7 mouse cellular contexts compared by ENCODE assay signal in genomic region chr7:98503951-98504647, GRCm38 (mm10). TPM values are rescaled to one million over a fixed set of nuclear protein-coding genes. Genes with fewer than 3 reads are reported as not detected.
DNase-seq lines count a peak whose midpoint lies in the region; ATAC-seq and TF ChIP-seq lines count a peak whose summit lies in the region.

No protein-coding gene starts in this region.

- H3K27ac ChIP-seq in lung, postnatal 0 days (ENCODE audit: low read length): 0 out of 2 replicates have a peak overlapping the region, but pooled peaks have one; percentile 32
- peak overlapping the region; percentile 81 for H3K27ac ChIP-seq in gastrocnemius, adult 2 months
- no peak overlapping the region; the same call in 1 of the 2 replicates for H3K27ac ChIP-seq in hindbrain, embryonic 16.5 days (ENCODE audit: low read depth, low read length)
- 0 out of 2 replicates have a peak overlapping the region, but pooled peaks have one; percentile 33 for H3K27ac ChIP-seq in neural tube, embryonic 13.5 days (replicated peaks)

- no peak overlapping the region for H3K4me3 ChIP-seq in lung, postnatal 0 days (ENCODE audit: low read depth, low read length)
- no peak overlapping the region for H3K4me3 ChIP-seq in gastrocnemius, adult 2 months
- no peak overlapping the region for H3K4me3 ChIP-seq in hindbrain, embryonic 16.5 days (ENCODE audit: low read length)
- H3K4me3 ChIP-seq in neural tube, embryonic 13.5 days: no peak overlapping the region

- H3K9me3 ChIP-seq in lung, postnatal 0 days (ENCODE audit: low read length): no peaks in the 10 kb centered on the region
- H3K9me3 ChIP-seq in hindbrain, embryonic 16.5 days (ENCODE audit: control insufficient read depth, low read length): no peaks in the 10 kb centered on the region
- no peaks in the 10 kb centered on the region for H3K9me3 ChIP-seq in neural tube, embryonic 13.5 days

- peak; percentile 83 for ATAC-seq in lung, postnatal 0 days
- ATAC-seq in hindbrain, embryonic 16.5 days: 0 out of 2 replicates have a peak, but pooled peaks have one; percentile 57
- peak; percentile 61 for ATAC-seq in neural tube, embryonic 13.5 days (ENCODE audit: low read depth)

- no peak for TF ChIP-seq CTCF in lung, postnatal 0 days (IDR thresholded peaks at IDR 0.05)
- no peak for TF ChIP-seq CTCF in gastrocnemius, adult 2 months (IDR thresholded peaks at IDR 0.05)

- TF ChIP-seq EP300 in lung, postnatal 0 days (IDR thresholded peaks at IDR 0.05): no peak

- no peak overlapping the region for H3K9ac ChIP-seq in lung, postnatal 0 days (replicated peaks; ENCODE audit: low read depth)
- no peak overlapping the region for H3K9ac ChIP-seq in hindbrain, embryonic 16.5 days (ENCODE audit: low read depth, low read length)
- no peak overlapping the region for H3K9ac ChIP-seq in neural tube, embryonic 13.5 days

- no peak overlapping the region for H3K4me2 ChIP-seq in lung, postnatal 0 days (replicated peaks; ENCODE audit: low read depth, low read length)
- H3K4me2 ChIP-seq in hindbrain, embryonic 16.5 days (ENCODE audit: low read length): no peak overlapping the region
- no peak overlapping the region for H3K4me2 ChIP-seq in neural tube, embryonic 13.5 days

- DNase-seq in lung, postnatal 0 days (ENCODE audit: low spot score): peak; percentile 50
- no peak for DNase-seq in lung, postnatal 14 days
- peak; percentile 65 for DNase-seq in gastrocnemius, adult 2 months
- DNase-seq in left cerebral cortex, adult 9 months (ENCODE audit: low spot score in 2 of 2): no peak
- no peak for DNase-seq in adrenal gland, postnatal 4 days (ENCODE audit: low spot score in 2 of 2)

- WGBS in lung, postnatal 0 days: 51% methylated on average over 6 of the region's 6 CpGs
- 68% methylated on average over 6 of the region's 6 CpGs for WGBS in hindbrain, embryonic 16.5 days
- 65% methylated on average over 6 of the region's 6 CpGs for WGBS in neural tube, embryonic 13.5 days

- no peaks in the 10 kb centered on the region for H3K27me3 ChIP-seq in lung, postnatal 0 days (replicated peaks; ENCODE audit: insufficient read depth, low read length)
- no peaks in the 10 kb centered on the region for H3K27me3 ChIP-seq in hindbrain, embryonic 16.5 days (replicated peaks; ENCODE audit: control insufficient read depth, insufficient read depth, low read length)
- no peaks in the 10 kb centered on the region for H3K27me3 ChIP-seq in neural tube, embryonic 13.5 days

- intact Hi-C loops in gastrocnemius, adult 2 months (cut with DNase I): no loop called here

- peaks cover under 1% of the 10 kb centered on the region; the same call in 1 of the 2 replicates for H3K36me3 ChIP-seq in lung, postnatal 0 days (ENCODE audit: insufficient read depth, low read length)
- H3K36me3 ChIP-seq in hindbrain, embryonic 16.5 days (ENCODE audit: control insufficient read depth, insufficient read depth, low read length): no peaks in the 10 kb centered on the region
- H3K36me3 ChIP-seq in neural tube, embryonic 13.5 days: no peaks in the 10 kb centered on the region

- H3K4me1 ChIP-seq in lung, postnatal 0 days (ENCODE audit: insufficient read depth, low read depth, low read length): no peaks in the 10 kb centered on the region
- peaks cover 8% of the 10 kb centered on the region for H3K4me1 ChIP-seq in hindbrain, embryonic 16.5 days (ENCODE audit: control insufficient read depth, insufficient read depth, low read depth, low read length)
- peaks cover 36% of the 10 kb centered on the region for H3K4me1 ChIP-seq in neural tube, embryonic 13.5 days (replicated peaks)

RNA-seq across cellular contexts. Expression of gene Lrrc32, which starts 15.0 kb away (rescaled TPM):
- polyA plus RNA-seq in lung, postnatal 0 days (2015; fragmentation: Nextera tagmentation; extraction: Ambion mirVana): 5.7 and 6.4 TPM in 2 replicates
- 1 to 10 TPM; 3.7 to 4.6 TPM for total RNA-seq in gastrocnemius, adult 2 months (2021)
- polyA plus RNA-seq in hindbrain, embryonic 16.5 days (2015; fragmentation: Nextera tagmentation; extraction: Ambion mirVana): 4.1 and 7.5 TPM in 2 replicates
- 4.6 and 4.9 TPM in 2 replicates for polyA plus RNA-seq in neural tube, embryonic 13.5 days (2015; fragmentation: Nextera tagmentation; extraction: Ambion mirVana)
- total RNA-seq in adrenal gland, postnatal 4 days (2021): 10 to 100 TPM; 27.4 to 28.7 TPM

Comparison
In these comparisons a context has a peak if more than half of its experiments do, and no peak if none do; other contexts are left out.
1. DNase-seq: peak in lung, postnatal 0 days (single experiment) and gastrocnemius, adult 2 months (single experiment); none in lung, postnatal 14 days (single experiment), left cerebral cortex, adult 9 months (0 of 2) and adrenal gland, postnatal 4 days (0 of 2).
2. Peak in every context shown above with its lines, with median percentiles within 50 percentile points of each other: ATAC-seq.